Comparison of ENCODE assay signal across 8 mouse cellular contexts in genomic region chr3:104962141-104962611, GRCm38 (mm10). TPM values are rescaled to one million over a fixed set of nuclear protein-coding genes. Genes with fewer than 3 reads are reported as not detected.
DNase-seq lines count a peak whose midpoint lies in the region; ATAC-seq lines count a peak whose summit lies in the region.

No protein-coding gene starts in this region.

- intact Hi-C loops in heart, postnatal 10 days (cut with DNase I) = no loop called here

- peak; percentile 45 for DNase-seq in adrenal gland, postnatal 14 days
- no peak for DNase-seq in adrenal gland, adult (ENCODE audit: inconsistent age in 2 of 2, low spot score in 1 of 2)
- DNase-seq in R1 (ENCODE audit: low read depth, low spot score) = peak; percentile 24
- peak; percentile 14 to 35 for DNase-seq in heart, postnatal 10 days
- DNase-seq in liver = peak; percentile 39
- DNase-seq in cerebellum, adult 11-12 months = no peak
- no peak for DNase-seq in spleen, postnatal 36 days (ENCODE audit: low spot score in 2 of 2)

- no peaks in the 10 kb centered on the region for H3K36me3 ChIP-seq in neural tube, embryonic 14.5 days (ENCODE audit: control insufficient read depth, insufficient read depth, low read length)

- H3K4me3 ChIP-seq in neural tube, embryonic 14.5 days (ENCODE audit: low read depth, low read length) = peak overlapping the region; percentile 48

- peaks cover 10% of the 10 kb centered on the region for H3K4me1 ChIP-seq in neural tube, embryonic 14.5 days (ENCODE audit: control insufficient read depth, insufficient read depth, low read length)

- peak; percentile 19; the same call in 1 of the 2 replicates for ATAC-seq in neural tube, embryonic 14.5 days (ENCODE audit: low read depth)

- H3K27me3 ChIP-seq in neural tube, embryonic 14.5 days (ENCODE audit: control insufficient read depth, insufficient read depth, low read length) = peaks cover 34% of the 10 kb centered on the region

- H3K27ac ChIP-seq in neural tube, embryonic 14.5 days (ENCODE audit: low read depth, low read length) = no peak overlapping the region

- H3K9ac ChIP-seq in neural tube, embryonic 14.5 days (replicated peaks; ENCODE audit: low read depth, low read length) = peak overlapping the region; percentile 44

- peak overlapping the region; percentile 70 for H3K4me2 ChIP-seq in neural tube, embryonic 14.5 days (ENCODE audit: low read depth, low read length)

- H3K9me3 ChIP-seq in neural tube, embryonic 14.5 days (ENCODE audit: control insufficient read depth, low read length) = no peaks in the 10 kb centered on the region

- WGBS in neural tube, embryonic 14.5 days = 0% methylated on average over 31 of the region's 31 CpGs

RNA-seq across cellular contexts. Expression of gene Wnt2b, which starts 0.5 kb away (rescaled TPM):
- 9.6 and 14.7 TPM in 2 replicates for total RNA-seq in adrenal gland, postnatal 14 days (2021)
- total RNA-seq in heart, postnatal 10 days (2021) = 1 to 10 TPM in 1 of 2 experiments, under 1 TPM in 1; 0.84 to 2.1 TPM
- polyA plus RNA-seq in neural tube, embryonic 14.5 days (2014; fragmentation: Nextera tagmentation; extraction: Ambion mirVana) = 0.81 and 0.91 TPM in 2 replicates

Comparison
In these comparisons a context has a peak if more than half of its experiments do, and no peak if none do; other contexts are left out.
1. DNase-seq: peak in adrenal gland, postnatal 14 days (single experiment), R1 (single experiment), heart, postnatal 10 days (2 of 2) and liver (single experiment); none in adrenal gland, adult (0 of 2), cerebellum, adult 11-12 months (single experiment) and spleen, postnatal 36 days (0 of 2).